Mouse (Mus musculus): ENCODE measurements around the gene Pkn2. TPM values are rescaled to one million over a fixed set of nuclear protein-coding genes. Genes with fewer than 3 reads are reported as not detected.

The Pkn2 gene
- polyA plus RNA-seq, 2 experiments, result 22.6 to 45.5 TPM

- Histone ChIP-seq H3K27me3 (ENCODE audit: control insufficient read depth, insufficient read depth, low read length) (no peaks in the 10 kb centered on the region), H3K27ac (replicated peaks; ENCODE audit: low read depth, low read length) (no peak overlapping the region), H3K4me2 (replicated peaks; ENCODE audit: low read depth, low read length, severe bottlenecking) (no peak overlapping the region), H3K4me1 (ENCODE audit: control insufficient read depth, insufficient read depth, low read length) (no peaks in the 10 kb centered on the region), H3K4me3 (replicated peaks; ENCODE audit: low read length) (no peak overlapping the region), H3K9me3 (ENCODE audit: control insufficient read depth, low read length) (no peaks in the 10 kb centered on the region), H3K9ac (ENCODE audit: low read depth, low read length, severe bottlenecking) (no peak overlapping the region), H3K36me3 (ENCODE audit: control insufficient read depth, insufficient read depth, low read length) (no peaks in the 10 kb centered on the region)
- WGBS, result 90% methylated on average over 7 of the region's 7 CpGs
- TF ChIP-seq POLR2A (IDR thresholded peaks at IDR 0.05; ENCODE audit: borderline replicate concordance, extremely low read depth, insufficient read depth, insufficient read length), result no peak
- DNase-seq (ENCODE audit: low spot score), result no peak
- ATAC-seq (ENCODE audit: low FRiP score, low read depth), result no peak
These were observed 134.1 kb downstream of the Pkn2 start for GRCm38 (mm10) chr3:142747673-142748072.

- WGBS, result 98% methylated on average over 2 of the region's 2 CpGs
- H3K4me1 ChIP-seq (ENCODE audit: control insufficient read depth, insufficient read depth, low read length), result no peaks in the 10 kb centered on the region
These were observed 136.7 kb downstream of the Pkn2 start for GRCm38 (mm10) chr3:142745076-142745475.

GRCm38 (mm10) chr3:142743973-142744898, 137.6 kb downstream of the Pkn2 start:
- 57% methylated on average over 21 of the region's 21 CpGs for WGBS
- Histone ChIP-seq H3K36me3 (ENCODE audit: control insufficient read depth, insufficient read depth, low read length) (no peaks in the 10 kb centered on the region), H3K4me1 (ENCODE audit: control insufficient read depth, insufficient read depth, low read length) (no peaks in the 10 kb centered on the region), H3K4me3 (replicated peaks; ENCODE audit: low read length) (no peak overlapping the region), H3K9ac (ENCODE audit: low read depth, low read length, severe bottlenecking) (no peak overlapping the region), H3K27me3 (ENCODE audit: control insufficient read depth, insufficient read depth, low read length) (no peaks in the 10 kb centered on the region), H3K9me3 (ENCODE audit: control insufficient read depth, low read length) (no peaks in the 10 kb centered on the region), H3K27ac (replicated peaks; ENCODE audit: low read depth, low read length) (no peak overlapping the region), H3K4me2 (replicated peaks; ENCODE audit: low read depth, low read length, severe bottlenecking) (no peak overlapping the region)
- peak; percentile 64 for DNase-seq (ENCODE audit: low spot score)
- TF ChIP-seq POLR2A (IDR thresholded peaks at IDR 0.05; ENCODE audit: borderline replicate concordance, extremely low read depth, insufficient read depth, insufficient read length), result no peak
- no peak for ATAC-seq (ENCODE audit: low FRiP score, low read depth)

More at GRCm38 (mm10) chr3:142745076-142745475, 136.7 kb downstream of the Pkn2 start:
- Histone ChIP-seq H3K4me2 (replicated peaks; ENCODE audit: low read depth, low read length, severe bottlenecking) (no peak overlapping the region), H3K27me3 (ENCODE audit: control insufficient read depth, insufficient read depth, low read length) (no peaks in the 10 kb centered on the region), H3K9me3 (ENCODE audit: control insufficient read depth, low read length) (no peaks in the 10 kb centered on the region), H3K9ac (ENCODE audit: low read depth, low read length, severe bottlenecking) (no peak overlapping the region), H3K36me3 (ENCODE audit: control insufficient read depth, insufficient read depth, low read length) (no peaks in the 10 kb centered on the region), H3K4me3 (replicated peaks; ENCODE audit: low read length) (no peak overlapping the region), H3K27ac (replicated peaks; ENCODE audit: low read depth, low read length) (no peak overlapping the region)
- DNase-seq (ENCODE audit: low spot score), result no peak
- ATAC-seq (ENCODE audit: low FRiP score, low read depth), result no peak
- no peak for TF ChIP-seq POLR2A (IDR thresholded peaks at IDR 0.05; ENCODE audit: borderline replicate concordance, extremely low read depth, insufficient read depth, insufficient read length)

Other genes with a start within 250 kb of the Pkn2 start
- gene Kyat3, start 181.0 kb downstream of the Pkn2 start, polyA plus RNA-seq (2012; rRNA removed), result 9.4 and 10.0 TPM in 2 replicates
- 14.6 and 19.6 TPM in 2 replicates for gene Kyat3, start 181.0 kb downstream of the Pkn2 start, polyA plus RNA-seq (2014; fragmentation: Nextera tagmentation; extraction: Ambion mirVana)
- gene Gtf2b, start 117.0 kb downstream of the Pkn2 start, polyA plus RNA-seq (2012; rRNA removed), result 49.6 and 57.1 TPM in 2 replicates
- gene Gtf2b, start 117.0 kb downstream of the Pkn2 start, polyA plus RNA-seq (2014; fragmentation: Nextera tagmentation; extraction: Ambion mirVana), result 75.1 and 77.2 TPM in 2 replicates